17 mouse cellular contexts compared by ENCODE assay signal in genomic region chr8:81766033-81766432, GRCm38 (mm10).
DNase-seq lines count a peak whose midpoint lies in the region; ATAC-seq and TF ChIP-seq lines count a peak whose summit lies in the region.
"Had no signal": no experiment of that assay in that cellular context is flagged by ENCODE, and none has a peak within 500 bp of the region (broad histone marks: within the 10 kb centered on the region; RNA-seq: fewer than 3 reads in every experiment).

No protein-coding gene starts in this region.

- no peaks in the 10 kb centered on the region for H3K9me3 ChIP-seq in MEL (replicated peaks; ENCODE audit: insufficient read depth, low read length)
- no peaks in the 10 kb centered on the region for H3K9me3 ChIP-seq in embryonic facial prominence, embryonic 12.5 days
- H3K9me3 ChIP-seq in liver, embryonic 15.5 days (replicated peaks), result no peaks in the 10 kb centered on the region
- H3K9me3 ChIP-seq: heart, embryonic 10.5 days; midbrain, embryonic 10.5 days had no signal

- TF ChIP-seq POLR2A in MEL (IDR thresholded peaks at IDR 0.05; ENCODE audit: control insufficient read depth in 1 of 2, insufficient read depth in 1 of 2, low read depth in 1 of 2, low read length in 2 of 2, poor library complexity in 1 of 2), result peak in 1 of 2 experiments; percentile 37; a peak in 1 of 4 replicates

- H3K4me3 ChIP-seq in MEL (ENCODE audit: control insufficient read depth in 1 of 2, insufficient read depth in 1 of 2, low read depth in 2 of 2, low read length in 2 of 2), result peak overlapping the region; percentile 38 to 97
- H3K4me3 ChIP-seq in embryonic facial prominence, embryonic 12.5 days, result no peak overlapping the region
- H3K4me3 ChIP-seq in liver, embryonic 15.5 days (replicated peaks), result no peak overlapping the region
- H3K4me3 ChIP-seq: erythroblast, embryonic 14.5 days; heart, embryonic 10.5 days; midbrain, embryonic 10.5 days had no signal

- no peak overlapping the region for H3K4me2 ChIP-seq in embryonic facial prominence, embryonic 12.5 days (replicated peaks)
- H3K4me2 ChIP-seq in liver, embryonic 15.5 days, result no peak overlapping the region

- no peak for TF ChIP-seq CTCF in MEL (IDR thresholded peaks at IDR 0.05 in 2 of 3, conservative IDR thresholded peaks at IDR 0.05 in 1 of 3; ENCODE audit: control insufficient read depth in 1 of 3, insufficient read depth in 1 of 3, low read depth in 2 of 3, low read length in 3 of 3, poor library complexity in 1 of 3, severe bottlenecking in 1 of 3)

- peaks cover 0 to 34% of the 10 kb centered on the region in 2 experiments; a peak in 2 of 4 replicates for H3K36me3 ChIP-seq in MEL (ENCODE audit: control insufficient read depth in 1 of 2, insufficient read depth in 2 of 2, low read length in 2 of 2)
- no peaks in the 10 kb centered on the region for H3K36me3 ChIP-seq in embryonic facial prominence, embryonic 12.5 days
- no peaks in the 10 kb centered on the region for H3K36me3 ChIP-seq in liver, embryonic 15.5 days (replicated peaks)
- H3K36me3 ChIP-seq: heart, embryonic 10.5 days; midbrain, embryonic 10.5 days had no signal

- no peak for ATAC-seq in embryonic facial prominence, embryonic 12.5 days (ENCODE audit: insufficient number of reproducible peaks, insufficient read depth, low FRiP score, low TSS enrichment)
- peak; percentile 47; the same call in 1 of the 2 replicates for ATAC-seq in liver, embryonic 15.5 days (ENCODE audit: insufficient read depth)
- ATAC-seq: hindbrain, embryonic 16.5 days had no signal

- TF ChIP-seq RAD21 in MEL (IDR thresholded peaks at IDR 0.05; ENCODE audit: low read depth, low read length), result no peak

- WGBS in embryonic facial prominence, embryonic 12.5 days, result 45% methylated on average over 5 of the region's 5 CpGs
- WGBS in liver, embryonic 15.5 days (ENCODE audit: insufficient replicate concordance), result 19% methylated on average over 5 of the region's 5 CpGs

- DNase-seq in MEL (ENCODE audit: low read depth, low spot score), result peak; percentile 86
- DNase-seq in thymus, postnatal 25 days, result peak; percentile 49
- no peak for DNase-seq in right cerebral cortex, postnatal 4 days
- no peak for DNase-seq in ovary, adult 18-20 months (ENCODE audit: low spot score)
- DNase-seq in ovary, postnatal 14 days (ENCODE audit: low spot score), result no peak
- DNase-seq: adrenal gland, adult 8-10 months; cerebellum, adult 2 months; gastrocnemius, postnatal 14 days; heart, postnatal 36 days; kidney, adult 8-10 months; right cerebral cortex, adult 18-20 months had no signal

- peak; percentile 74 to 84 for TF ChIP-seq EP300 in MEL (IDR thresholded peaks at IDR 0.05; ENCODE audit: low read depth in 1 of 2, low read length in 2 of 2)

- peak overlapping the region; percentile 97 for H3K27ac ChIP-seq in MEL (ENCODE audit: control insufficient read depth, low read depth, low read length)
- 0 out of 2 replicates have a peak overlapping the region, but pooled peaks have one; percentile 92 for H3K27ac ChIP-seq in embryonic facial prominence, embryonic 12.5 days
- H3K27ac ChIP-seq in liver, embryonic 15.5 days (replicated peaks), result no peak overlapping the region
- H3K27ac ChIP-seq: midbrain, embryonic 10.5 days had no signal

- H3K27me3 ChIP-seq in MEL (ENCODE audit: control insufficient read depth in 1 of 2, insufficient read depth in 2 of 2, low read length in 2 of 2), result no peaks in the 10 kb centered on the region
- no peaks in the 10 kb centered on the region for H3K27me3 ChIP-seq in embryonic facial prominence, embryonic 12.5 days
- H3K27me3 ChIP-seq in liver, embryonic 15.5 days, result no peaks in the 10 kb centered on the region

- peaks cover 12 to 19% of the 10 kb centered on the region in 2 experiments for H3K4me1 ChIP-seq in MEL (ENCODE audit: control insufficient read depth in 1 of 2, insufficient read depth in 2 of 2, low read length in 2 of 2)
- peaks cover 37% of the 10 kb centered on the region for H3K4me1 ChIP-seq in embryonic facial prominence, embryonic 12.5 days
- peaks cover 21% of the 10 kb centered on the region for H3K4me1 ChIP-seq in liver, embryonic 15.5 days (replicated peaks)

- H3K79me2 ChIP-seq in MEL (ENCODE audit: control insufficient read depth, insufficient read depth, low read length, poor library complexity), result peaks cover 16% of the 10 kb centered on the region

- H3K9ac ChIP-seq in MEL (ENCODE audit: control insufficient read depth, low read depth, low read length, poor library complexity, severe bottlenecking), result peak overlapping the region; percentile 73
- no peak overlapping the region for H3K9ac ChIP-seq in embryonic facial prominence, embryonic 12.5 days
- no peak overlapping the region for H3K9ac ChIP-seq in liver, embryonic 15.5 days

TF ChIP-seq in MEL, 35 proteins besides CTCF, POLR2A, EP300 and RAD21:
- TF ChIP-seq BHLHE40 (IDR thresholded peaks at IDR 0.05; ENCODE audit: borderline replicate concordance, low read depth, low read length) (peak; percentile 64; the same call in 1 of the 2 replicates), USF1 (IDR thresholded peaks at IDR 0.05; ENCODE audit: low read depth, low read length) (no peak), GATA1 (IDR thresholded peaks at IDR 0.05; ENCODE audit: low read depth, low read length) (peak; percentile 75; the same call in 1 of the 2 replicates), MYC (IDR thresholded peaks at IDR 0.05; ENCODE audit: low read depth, low read length) (no peak; the same call in 1 of the 2 replicates), ELF1 (IDR thresholded peaks at IDR 0.05; ENCODE audit: low read depth, low read length) (peak; percentile 44; the same call in 1 of the 2 replicates), MAX (IDR thresholded peaks at IDR 0.05; ENCODE audit: low read length) (no peak), NELFE (IDR thresholded peaks at IDR 0.05; ENCODE audit: low read depth, low read length) (no peak), MAFK (IDR thresholded peaks at IDR 0.05; ENCODE audit: borderline replicate concordance, low read depth, low read length) (no peak), KAT2A (conservative IDR thresholded peaks at IDR 0.05; ENCODE audit: low read depth, low read length) (no peak), UBTF (IDR thresholded peaks at IDR 0.05; ENCODE audit: borderline replicate concordance, insufficient read depth, low read depth, low read length) (no peak), SMC3 (IDR thresholded peaks at IDR 0.05; ENCODE audit: low read depth, low read length) (peak; percentile 18; the same call in 1 of the 2 replicates), E2F4 (IDR thresholded peaks at IDR 0.05; ENCODE audit: borderline replicate concordance, low read depth, low read length) (no peak), MAZ (IDR thresholded peaks at IDR 0.05; ENCODE audit: low read depth, low read length) (0 out of 2 replicates have a peak, but pooled peaks have one; percentile 39), MYB (IDR thresholded peaks at IDR 0.05; ENCODE audit: low read depth, low read length) (no peak), GABPA (IDR thresholded peaks at IDR 0.05; ENCODE audit: low read depth, low read length) (no peak), POLR2AphosphoS5 (IDR thresholded peaks at IDR 0.05; ENCODE audit: borderline replicate concordance, low read depth, low read length) (no peak), MEF2A (IDR thresholded peaks at IDR 0.05; ENCODE audit: extremely low read depth, insufficient replicate concordance, low read depth, low read length, poor library complexity, severe bottlenecking) (no peak), CHD2 (IDR thresholded peaks at IDR 0.05; ENCODE audit: low read length) (no peak), ZMIZ1 (IDR thresholded peaks at IDR 0.05; ENCODE audit: low read depth, low read length) (no peak; the same call in 1 of the 2 replicates), ZC3H11A (IDR thresholded peaks at IDR 0.05; ENCODE audit: low read depth, low read length) (no peak; the same call in 1 of the 2 replicates), SIN3A (IDR thresholded peaks at IDR 0.05; ENCODE audit: low read length) (peak; percentile 88; the same call in 1 of the 2 replicates), ZNF384 (IDR thresholded peaks at IDR 0.05; ENCODE audit: low read depth, low read length) (no peak), USF2 (IDR thresholded peaks at IDR 0.05; ENCODE audit: borderline replicate concordance in 1 of 2, insufficient read depth in 1 of 2, low read depth in 1 of 2, low read length in 2 of 2) (no peak), RCOR1 (IDR thresholded peaks at IDR 0.05; ENCODE audit: low read depth, low read length) (peak; percentile 76), JUND (IDR thresholded peaks at IDR 0.05; ENCODE audit: low read depth, low read length) (no peak), TCF12 (IDR thresholded peaks at IDR 0.05; ENCODE audit: low read depth, low read length) (peak; percentile 78), MXI1 (IDR thresholded peaks at IDR 0.05; ENCODE audit: low read depth, low read length) (peak; percentile 77), POLR2AphosphoS2 (IDR thresholded peaks at IDR 0.05; ENCODE audit: low read length) (no peak), CHD1 (IDR thresholded peaks at IDR 0.05; ENCODE audit: low read depth, low read length) (peak; percentile 82), ETS1 (IDR thresholded peaks at IDR 0.05; ENCODE audit: low read depth, low read length) (peak; percentile 95), NRF1 (IDR thresholded peaks at IDR 0.05; ENCODE audit: insufficient read depth, low read depth, low read length, poor library complexity, severe bottlenecking) (no peak), HCFC1 (IDR thresholded peaks at IDR 0.05; ENCODE audit: low read depth, low read length) (peak; percentile 48), TBP (IDR thresholded peaks at IDR 0.05; ENCODE audit: low read depth, low read length) (peak; percentile 58; the same call in 1 of the 2 replicates), ZKSCAN1 (IDR thresholded peaks at IDR 0.05; ENCODE audit: low read depth, low read length) (no peak), TAL1 (IDR thresholded peaks at IDR 0.05; ENCODE audit: low read length) (peak; percentile 37)

Comparison
In these comparisons a context has a peak if more than half of its experiments do, and no peak if none do; other contexts are left out.
1. DNase-seq: peak in MEL (single experiment) and thymus, postnatal 25 days (single experiment); none in right cerebral cortex, postnatal 4 days (single experiment), ovary, adult 18-20 months (single experiment) and ovary, postnatal 14 days (single experiment).
2. H3K4me3 ChIP-seq: peak in MEL (2 of 2); none in embryonic facial prominence, embryonic 12.5 days (single experiment) and liver, embryonic 15.5 days (single experiment).